Mouse (Mus musculus) ES-E14 (cell line): Measurements from ENCODE around the gene Cog5.

Experiments used
- CHD2 ChIP-seq: IDR thresholded peaks from 2 replicates; pipeline ENCODE4 v1.6.1; 2014; ENCODE audit warnings: mild to moderate bottlenecking, low read depth, low read length, inconsistent platforms
- MAFK ChIP-seq: IDR thresholded peaks from 2 replicates; pipeline ENCODE4 v1.6.1; 2014; ENCODE audit warnings: mild to moderate bottlenecking, low read depth, low read length, inconsistent platforms; ENCODE audit not compliant: insufficient read depth

GRCm38 (mm10) chr12:31896295-31896694 lies 241.6 kb downstream of the Cog5 start:
- TF ChIP-seq CHD2 = no peak; the same call in 1 of the 2 replicates
- no peak for TF ChIP-seq MAFK
